Mouse (Mus musculus) CH12.LX (cell line): ENCODE results near the gene Ino80d.

Experiments
- BHLHE40 ChIP-seq: IDR thresholded peaks from 2 replicates; pipeline ENCODE4 v1.6.1; 2011; ENCODE audit warnings: mild to moderate bottlenecking, low read depth, low read length, improper control_type of control experiment
- CTCF ChIP-seq, 2 experiments: IDR thresholded peaks in 1 of 2; conservative IDR thresholded peaks in 1 of 2; 2 replicates each; pipeline ENCODE4 v1.5.1; 2011 to 2012; ENCODE audit warnings: low read depth in 2 of 2, low read length in 2 of 2, improper control_type of control experiment in 1 of 2, inconsistent platforms in 1 of 2, mild to moderate bottlenecking in 1 of 2, moderate library complexity in 1 of 2

DNA sequence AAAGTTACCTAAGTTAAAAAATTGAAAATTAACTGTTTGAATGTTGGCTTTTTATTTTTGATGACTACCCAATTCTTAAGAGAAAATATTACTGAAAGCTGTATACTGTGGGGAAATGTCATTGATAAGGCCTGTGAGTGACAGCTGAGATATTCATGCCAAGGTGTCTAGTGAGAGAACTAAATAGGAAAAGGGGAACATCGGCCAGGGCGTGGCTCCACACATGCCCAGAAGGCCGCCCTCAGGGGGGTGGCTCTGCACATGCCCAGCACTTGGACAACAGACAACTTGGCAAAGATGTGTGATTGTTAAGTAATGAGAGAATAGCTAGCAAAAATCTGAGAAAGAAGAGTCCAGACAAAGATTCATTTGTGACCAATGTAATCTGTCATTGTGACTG is 64.5 kb downstream of the Ino80d start:
- TF ChIP-seq CTCF (conservative IDR thresholded peaks at IDR 0.05 in 1 of 2, IDR thresholded peaks at IDR 0.05 in 1 of 2; ENCODE audit: low read depth in 2 of 2, low read length in 2 of 2) (no peak), BHLHE40 (no peak)
